Mouse (Mus musculus) adrenal gland, postnatal 10 days (tissue): ENCODE measurements around the gene Kdm1a. TPM values are rescaled to one million over a fixed set of nuclear protein-coding genes. Genes with fewer than 3 reads are reported as not detected.

Experiments
- DNase-seq: peaks from one replicate; pipeline ENCODE4 v3.0.0; 2021; ENCODE audit warnings: mixed read lengths
- total RNA-seq, 2 experiments: library from RNA; stranded (reverse); gene quantifications; 2 replicates each; pipeline ENCODE4 v1.2.3; 2021

Gene Kdm1a
- total RNA-seq, 2 experiments from 2014 or later, result 40.7 to 52.3 TPM

DNA sequence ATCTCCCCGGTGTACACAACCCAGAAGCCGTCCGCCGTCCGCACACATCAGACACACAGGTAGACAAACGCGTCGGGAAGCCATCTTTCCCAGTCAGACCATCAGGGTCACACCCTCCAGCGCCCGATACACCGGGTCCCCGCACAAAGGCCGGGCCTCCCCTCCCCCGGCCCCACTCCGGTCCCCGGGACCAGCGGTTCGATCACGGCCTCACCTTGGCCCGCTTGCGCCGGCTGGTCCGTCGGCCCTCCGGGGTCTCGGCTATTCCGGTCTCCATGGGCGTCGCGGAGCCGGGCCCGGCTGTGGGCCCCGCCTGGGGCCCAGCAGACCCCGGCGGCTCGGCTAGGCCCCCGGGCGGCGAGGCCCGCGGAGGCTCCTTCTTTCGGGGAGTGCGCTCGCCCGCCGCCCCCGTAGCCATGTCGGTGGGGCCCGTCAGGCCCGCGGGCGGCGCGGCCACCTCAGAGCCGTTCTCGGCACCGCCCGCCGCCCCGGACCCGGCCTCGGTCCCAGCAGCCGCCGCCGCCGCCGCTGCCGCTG is 437 bp downstream of the Kdm1a start:
- peak; percentile 63 for DNase-seq

DNA sequence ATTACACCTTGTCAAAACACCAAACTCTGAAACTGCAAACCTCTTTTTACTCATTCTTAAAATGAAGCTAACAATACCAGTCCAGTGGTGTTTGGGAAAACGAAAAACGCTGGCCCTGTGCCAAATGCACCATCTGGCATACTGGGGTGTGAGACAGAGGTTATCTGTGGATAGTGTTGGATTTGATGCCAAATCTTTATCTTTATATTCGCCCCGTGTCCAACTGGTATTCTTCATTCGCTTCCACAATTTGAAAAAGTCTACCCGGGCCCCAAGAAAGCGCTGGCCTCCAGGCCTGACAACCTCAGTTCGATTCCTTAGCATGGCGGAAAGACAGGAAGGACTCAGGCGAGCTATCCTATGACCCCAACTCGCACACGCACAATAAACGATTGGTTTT is 1.0 kb downstream of the Kdm1a start:
- peak; percentile 77 for DNase-seq

DNA sequence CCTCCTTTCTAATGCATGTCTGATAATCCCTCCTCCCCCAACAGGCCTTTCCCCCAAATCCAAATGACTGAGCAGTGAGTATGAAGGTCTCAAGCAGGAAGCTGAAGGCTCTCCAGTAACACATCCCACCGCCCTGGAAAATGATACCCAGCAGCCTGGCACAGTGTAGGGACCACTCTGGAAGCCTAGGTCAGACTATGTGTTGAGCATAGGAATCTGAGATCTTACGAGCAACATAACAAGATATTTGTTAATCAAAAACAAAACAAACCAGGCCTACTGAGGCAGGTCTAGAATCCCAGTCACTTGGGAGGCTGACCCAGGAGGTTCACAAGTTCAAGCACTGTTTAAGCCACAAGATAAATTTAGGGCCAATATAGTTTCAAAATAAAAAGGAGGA is 2.0 kb downstream of the Kdm1a start:
- DNase-seq, result no peak

- no peak for DNase-seq
These were observed 2.7 kb downstream of the Kdm1a start for GRCm38 (mm10) chr4:136599869-136600268.

GRCm38 (mm10) chr4:136598268-136598876 is 4.2 kb downstream of the Kdm1a start:
- DNase-seq, result no peak

- no peak for DNase-seq
These were observed 7.3 kb downstream of the Kdm1a start for GRCm38 (mm10) chr4:136595221-136595620.

DNA sequence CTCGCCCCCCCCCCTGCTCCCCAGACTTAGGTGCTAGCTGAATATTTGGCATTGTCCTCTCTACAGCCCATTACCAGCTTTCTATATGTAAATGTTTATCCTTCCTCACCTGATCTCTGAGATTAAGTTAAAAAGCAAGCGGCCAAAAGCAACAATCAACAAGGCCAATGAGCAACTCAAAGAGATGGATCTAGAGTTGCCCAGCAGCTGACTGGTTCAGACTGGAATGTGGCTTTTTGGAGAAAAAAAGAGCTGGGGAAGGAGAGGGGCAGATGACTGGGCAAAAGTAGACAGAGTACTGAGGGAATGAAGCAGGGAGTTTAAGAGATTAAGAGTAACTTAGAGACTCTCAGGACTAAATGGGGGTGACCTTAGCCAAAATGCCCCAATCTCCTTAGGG is 8.5 kb downstream of the Kdm1a start:
- no peak for DNase-seq

DNA sequence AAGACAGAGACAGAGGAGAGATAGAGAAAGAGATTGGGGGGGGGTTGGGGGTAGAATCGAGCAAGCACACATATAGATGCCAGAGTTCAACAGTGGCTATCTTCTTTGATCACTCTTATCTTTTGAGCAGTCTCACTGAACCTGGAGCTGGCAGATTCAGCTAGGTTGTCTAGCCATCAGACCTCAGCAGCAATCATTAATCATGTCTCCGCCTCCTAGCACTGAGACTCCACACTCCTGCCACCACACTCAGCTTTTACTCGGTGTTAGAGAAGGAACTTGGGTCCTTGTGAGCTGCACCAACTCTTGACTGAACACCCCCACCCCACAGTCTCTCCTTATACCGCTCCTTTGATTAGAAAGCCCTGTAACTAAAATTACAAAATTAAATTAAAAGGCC is 10.4 kb downstream of the Kdm1a start:
- DNase-seq, result no peak

DNA sequence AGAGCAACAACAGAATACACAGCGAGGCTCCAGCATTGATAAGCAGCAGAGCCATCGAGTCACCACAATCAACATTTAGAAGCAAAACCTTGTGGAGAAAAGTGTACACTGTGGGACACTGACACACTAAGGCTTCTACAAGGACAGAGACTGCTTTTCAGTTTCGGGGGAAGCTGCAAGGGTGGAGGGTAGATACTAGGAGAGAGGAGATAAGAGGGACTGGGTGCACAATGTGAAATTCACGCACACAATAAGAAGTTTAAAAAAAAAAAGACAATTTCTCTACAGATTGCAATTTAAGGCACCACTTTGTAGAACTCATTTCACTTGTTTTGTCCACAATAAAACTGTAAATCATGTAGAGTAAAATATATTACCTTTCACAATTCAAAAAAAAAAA is 14.5 kb downstream of the Kdm1a start:
- DNase-seq, result no peak

DNA sequence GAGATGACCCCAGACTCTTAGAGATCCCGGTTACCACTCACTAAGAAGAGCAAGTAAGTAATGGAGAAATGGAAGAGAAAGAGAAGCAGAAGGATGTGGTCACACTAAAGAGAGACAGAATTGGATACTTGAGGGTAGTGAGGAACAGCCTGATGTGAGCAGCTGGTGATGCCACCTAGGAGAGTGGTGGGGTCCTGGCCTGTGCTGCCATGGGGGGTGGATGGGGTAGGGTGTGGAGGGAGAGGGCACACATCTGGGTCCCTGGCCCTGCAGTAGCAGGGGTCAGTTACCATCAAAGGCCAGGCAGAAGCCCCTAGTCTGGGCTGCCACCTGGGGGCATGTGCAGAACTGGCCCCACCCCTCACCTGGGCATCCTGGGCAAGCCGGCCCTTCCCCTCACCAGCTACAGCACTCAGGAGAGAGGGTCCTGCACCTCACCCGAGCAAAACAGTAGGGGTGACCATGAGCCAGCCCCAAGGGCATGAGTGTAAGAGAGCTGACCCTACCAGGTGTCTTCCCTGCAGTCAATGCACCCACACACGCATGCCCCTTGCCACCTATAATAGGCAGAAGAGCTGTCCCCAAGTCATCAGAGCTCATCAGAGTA is 15.2 kb downstream of the Kdm1a start:
- DNase-seq, result no peak

DNA sequence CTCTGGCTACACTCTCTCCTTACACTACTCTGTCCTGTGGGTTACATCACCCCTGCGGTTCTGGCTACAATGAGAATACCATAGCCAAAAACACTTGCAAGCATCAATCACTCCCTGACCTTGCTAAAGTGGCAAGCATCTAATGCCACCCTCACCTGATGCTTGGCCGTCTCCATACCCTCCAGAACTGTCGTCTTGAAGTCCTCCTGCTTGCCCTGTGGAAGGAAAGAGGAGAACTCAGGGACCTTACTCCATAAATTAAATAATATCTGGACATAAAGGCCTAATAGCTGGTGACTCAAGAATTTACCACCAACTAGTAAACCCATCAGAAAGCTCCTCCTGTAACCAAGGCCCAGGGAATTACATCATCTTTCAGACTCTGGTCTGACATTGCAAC is 20.6 kb downstream of the Kdm1a start:
- DNase-seq, result no peak

DNA sequence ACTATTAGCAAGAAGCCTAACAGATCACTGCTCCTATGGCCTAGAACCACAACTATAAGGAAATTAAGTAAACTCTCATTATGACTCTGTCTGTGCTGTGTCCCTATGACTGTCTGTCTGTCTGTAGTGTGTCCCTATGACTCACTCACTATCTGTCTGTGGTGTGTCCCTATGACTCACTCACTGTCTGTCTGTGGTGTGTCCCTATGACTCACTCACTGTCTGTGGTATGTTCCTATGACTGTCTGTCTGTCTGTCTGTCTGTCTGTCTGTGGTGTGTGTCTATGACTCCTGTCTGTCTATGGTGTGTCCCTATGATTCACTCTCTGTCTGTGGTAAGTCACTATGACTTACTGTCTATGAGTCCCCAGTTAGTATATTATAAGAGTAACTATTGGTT is 32.5 kb downstream of the Kdm1a start:
- DNase-seq, result no peak

- DNase-seq, result peak; percentile 64
These were observed 33.9 kb downstream of the Kdm1a start for GRCm38 (mm10) chr4:136568629-136569028.

DNA sequence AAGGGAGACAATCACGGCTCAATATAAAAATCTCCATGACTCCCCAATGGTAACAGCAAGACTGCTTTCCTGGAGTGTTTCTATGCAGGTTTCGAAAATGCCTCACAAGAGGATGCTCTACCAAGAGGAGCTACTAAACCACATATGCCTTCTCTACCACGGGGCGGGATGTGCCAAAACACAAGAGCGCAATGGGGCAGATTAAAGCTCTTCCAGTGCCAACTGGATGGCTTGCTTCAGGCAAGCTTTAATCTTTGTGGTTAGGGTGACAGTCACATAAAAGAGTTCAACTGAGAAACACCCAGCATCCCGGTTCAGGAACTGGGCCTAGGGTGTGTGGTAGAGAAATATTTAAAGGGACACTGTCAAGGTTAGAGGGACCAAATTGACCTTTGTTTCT is 39.8 kb downstream of the Kdm1a start:
- no peak for DNase-seq

- no peak for DNase-seq
These were observed 42.1 kb downstream of the Kdm1a start for GRCm38 (mm10) chr4:136560270-136560991.

GRCm38 (mm10) chr4:136559690-136560089 is 42.8 kb downstream of the Kdm1a start:
- DNase-seq, result no peak

GRCm38 (mm10) chr4:136557638-136558037 is 44.9 kb downstream of the Kdm1a start:
- no peak for DNase-seq

DNA sequence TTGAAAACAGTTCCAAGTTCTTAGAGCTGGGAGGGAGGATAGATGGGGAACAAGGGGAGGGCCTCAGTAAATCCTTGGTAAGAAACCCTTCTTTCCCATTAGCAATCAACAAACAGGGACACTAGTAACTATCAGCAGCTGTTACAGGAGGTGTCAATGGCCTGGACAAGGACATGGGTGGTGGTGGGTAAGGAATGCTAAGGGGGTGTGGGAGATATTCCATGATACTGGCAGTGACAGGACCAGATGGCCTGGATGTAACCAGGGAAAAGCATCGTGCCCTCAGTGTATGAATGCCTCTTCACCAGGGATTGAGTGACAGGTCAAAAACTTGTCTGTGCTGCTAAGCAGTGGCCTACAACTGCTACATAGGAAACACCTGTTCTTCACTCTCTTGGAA is 49.4 kb downstream of the Kdm1a start:
- no peak for DNase-seq

DNA sequence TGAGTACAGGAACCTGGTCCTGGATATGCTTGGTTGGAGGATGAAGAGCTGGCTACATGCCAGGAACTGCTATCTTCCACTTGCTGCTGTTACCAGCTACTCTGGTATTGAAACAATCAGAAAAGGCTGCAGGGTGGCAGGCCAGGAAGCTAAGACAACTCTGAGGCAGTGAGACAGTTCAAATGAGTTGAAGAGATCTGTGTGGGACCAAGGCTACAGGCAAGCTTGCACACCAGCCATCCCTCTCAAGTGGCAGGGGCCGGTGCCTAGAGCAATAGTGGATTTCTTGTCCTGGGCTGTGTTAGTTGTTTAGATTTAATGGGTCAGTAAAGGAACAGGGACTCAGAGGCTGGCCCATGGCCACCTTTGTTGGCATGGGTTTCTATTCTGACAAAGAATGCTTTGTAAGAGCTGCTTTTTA is 54.1 kb downstream of the Kdm1a start:
- peak; percentile 26 for DNase-seq

- no peak for DNase-seq
These were observed 54.8 kb downstream of the Kdm1a start for GRCm38 (mm10) chr4:136547721-136548120.

DNA sequence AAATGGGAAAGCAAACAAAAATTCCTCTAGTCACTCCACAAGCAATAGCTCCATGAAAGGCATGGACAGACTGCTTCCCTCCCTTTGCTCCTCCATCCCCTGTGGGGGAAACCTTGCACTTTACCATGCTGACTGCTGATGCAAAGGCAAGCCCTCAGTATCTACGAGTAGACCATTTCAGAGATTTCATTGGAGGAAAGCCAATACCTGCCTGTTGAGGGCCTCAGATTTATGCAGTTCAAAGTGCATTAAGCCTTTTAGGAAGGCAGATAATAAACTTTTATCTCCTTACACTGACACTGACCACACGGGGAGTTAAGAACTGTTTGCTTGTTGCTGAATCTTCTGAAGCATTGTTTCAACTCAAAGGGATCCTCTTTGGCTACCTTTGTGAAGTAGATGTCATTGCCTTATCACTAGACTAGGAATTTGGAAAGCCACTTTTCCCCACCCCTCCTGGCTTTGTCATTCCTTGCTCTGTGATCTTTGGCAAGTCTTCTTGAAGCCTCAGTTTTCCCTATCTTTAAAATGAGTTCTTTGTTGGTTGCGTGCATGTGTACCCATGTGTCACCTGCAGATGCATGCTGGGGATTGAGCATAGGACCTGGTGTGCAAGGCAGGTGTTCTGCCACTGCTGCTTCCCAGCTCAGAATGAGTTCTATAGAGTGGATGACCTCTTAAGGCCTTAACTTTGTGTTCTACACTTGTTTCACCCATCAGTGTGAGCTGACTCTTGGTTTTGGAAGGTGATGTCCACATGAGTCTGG is 56.1 kb downstream of the Kdm1a start:
- DNase-seq, result no peak

GRCm38 (mm10) chr4:136545151-136545550 is 57.4 kb downstream of the Kdm1a start:
- no peak for DNase-seq

- peak; percentile 75 for DNase-seq
These were observed 76.1 kb downstream of the Kdm1a start for GRCm38 (mm10) chr4:136526412-136526811.
